ENCODE assay signal across 8 mouse cellular contexts in genomic region chr1:186116701-186117488, GRCm38 (mm10). TPM values are rescaled to one million over a fixed set of nuclear protein-coding genes. Genes with fewer than 3 reads are reported as not detected.
DNase-seq lines count a peak whose midpoint lies in the region; ATAC-seq lines count a peak whose summit lies in the region.

Gene Lyplal1 (minus strand): TSS chr1:186117310.

- peak; percentile 96 for ATAC-seq in granulocyte monocyte progenitor cell, adult 5-6 weeks (replicated peaks; ENCODE audit: poor library complexity, severe bottlenecking)
- peak; percentile 96 for ATAC-seq in midbrain, embryonic 11.5 days (ENCODE audit: low FRiP score)
- ATAC-seq in inflammation-experienced regulatory T-cells, adult 6 months, result no peak

- no peaks in the 10 kb centered on the region for H3K36me3 ChIP-seq in midbrain, embryonic 11.5 days (ENCODE audit: control insufficient read depth, insufficient read depth, low read length)

- no peaks in the 10 kb centered on the region for H3K27me3 ChIP-seq in midbrain, embryonic 11.5 days (ENCODE audit: control insufficient read depth, insufficient read depth, low read length)

- peaks cover 3% of the 10 kb centered on the region for H3K4me1 ChIP-seq in midbrain, embryonic 11.5 days (ENCODE audit: control insufficient read depth, insufficient read depth, low read length)

- peak within 1 kb of the TSS; percentile 73 for H3K4me3 ChIP-seq in midbrain, embryonic 11.5 days (ENCODE audit: low read depth, low read length)

- no peak within 1 kb of the TSS for H3K27ac ChIP-seq in midbrain, embryonic 11.5 days (ENCODE audit: low read depth, low read length)

- intact Hi-C loops in left cerebral cortex, postnatal 4 days (cut with DNase I), result no loop called here

- no peaks in the 10 kb centered on the region for H3K9me3 ChIP-seq in midbrain, embryonic 11.5 days (ENCODE audit: control insufficient read depth, low read length)

- peak; percentile 97 for DNase-seq in adrenal gland, postnatal 25 days
- peak; percentile 90 for DNase-seq in embryo, embryonic 9.5 days (ENCODE audit: extremely low spot score)
- peak; percentile 94 for DNase-seq in kidney, adult 11 months
- DNase-seq in left cerebral cortex, postnatal 4 days, result peak; percentile 98
- peak; percentile 100 for DNase-seq in midbrain, embryonic 11.5 days (ENCODE audit: low spot score, missing footprints)
- peak; percentile 91 for DNase-seq in skeletal muscle tissue, adult 2 months (ENCODE audit: low read depth, low spot score)

- 4% methylated on average over 44 of the region's 44 CpGs for whole genome bisulfite sequencing in midbrain, embryonic 11.5 days

- H3K9ac ChIP-seq in midbrain, embryonic 11.5 days (ENCODE audit: low read length), result peak within 1 kb of the TSS; percentile 89

- peak within 1 kb of the TSS; percentile 66 for H3K4me2 ChIP-seq in midbrain, embryonic 11.5 days

RNA-seq across cellular contexts. Expression of gene Lyplal1, which starts in this region (rescaled TPM):
- 23.2 and 27.5 TPM in 2 replicates for total RNA-seq in adrenal gland, postnatal 25 days (2021)
- 0.90 and 2.2 TPM in 2 replicates for total RNA-seq in granulocyte monocyte progenitor cell, adult 5-6 weeks (2014; fragmentation: Nextera tagmentation)
- 4.1 and 6.3 TPM in 2 replicates for total RNA-seq in granulocyte monocyte progenitor cell, adult 5-6 weeks (2017)
- total RNA-seq in left cerebral cortex, postnatal 4 days (2021), result 10 to 100 TPM in 1 of 2 experiments, 1 to 10 TPM in 1; 9.5 to 10.2 TPM
- polyA plus RNA-seq in midbrain, embryonic 11.5 days (2014; fragmentation: Nextera tagmentation; extraction: Ambion mirVana), result 20.7 and 21.6 TPM in 2 replicates
- not detected for polyA plus RNA-seq in inflammation-experienced regulatory T-cells, adult 6 months (2017; shearing (Covaris generic))

Comparison
In these comparisons a context has a peak if more than half of its experiments do, and no peak if none do; other contexts are left out.
1. RNA of gene Lyplal1 (polyA plus RNA-seq): 20.7 to 21.6 TPM in midbrain, embryonic 11.5 days; not detected in inflammation-experienced regulatory T-cells, adult 6 months; every median in the first group is over 10 times any median in the second.
2. Peak in every context shown above with its lines, with median percentiles within 50 percentile points of each other: DNase-seq.